Mouse (Mus musculus) intestine, postnatal 0 days (tissue): ENCODE data around the gene Tmprss7. TPM values are rescaled to one million over a fixed set of nuclear protein-coding genes. Genes with fewer than 3 reads are reported as not detected.
A peak's percentile ranks its signal among the peaks of the same experiment; 100 is the strongest.

ENCODE experiments used
- ATAC-seq: fragments of 200-750 bp; cut with Nextera tagmentation; 2 replicates; pipeline ENCODE4 v1.8.0; 2017; ENCODE audit warnings: mild to moderate bottlenecking, moderate TSS enrichment, moderate library complexity
- H3K27ac ChIP-seq: fragments of 300-500 bp; sonication (generic); 2 replicates; pipeline ENCODE4 v1.5.1; 2014; ENCODE audit warnings: mild to moderate bottlenecking, low read depth, low read length, moderate library complexity
- H3K27me3 ChIP-seq: fragments of 300-500 bp; sonication (generic); replicated peaks from 2 replicates; pipeline ENCODE4 v1.6.1; 2014; ENCODE audit warnings: low read length, mixed read lengths; ENCODE audit not compliant: control insufficient read depth, insufficient read depth
- H3K36me3 ChIP-seq: fragments of 300-500 bp; sonication (generic); 2 replicates; pipeline ENCODE4 v1.6.1; 2014; ENCODE audit warnings: mild to moderate bottlenecking, moderate library complexity; ENCODE audit not compliant: control insufficient read depth, insufficient read depth
- H3K4me1 ChIP-seq: fragments of 300-500 bp; sonication (generic); replicated peaks from 2 replicates; pipeline ENCODE4 v1.6.1; 2014; ENCODE audit warnings: antibody characterized with exemption, low read length, mixed read lengths; ENCODE audit not compliant: control insufficient read depth, insufficient read depth
- H3K4me2 ChIP-seq: fragments of 300-500 bp; sonication (generic); replicated peaks from 2 replicates; pipeline ENCODE4 v1.6.1; 2014; ENCODE audit warnings: low read depth, mild to moderate bottlenecking, moderate library complexity
- H3K4me3 ChIP-seq: fragments of 300-500 bp; sonication (generic); 2 replicates; pipeline ENCODE4 v1.5.1; 2014; ENCODE audit warnings: low read depth, low read length
- H3K9ac ChIP-seq: fragments of 300-500 bp; sonication (generic); 2 replicates; pipeline ENCODE4 v1.6.1; 2014; ENCODE audit warnings: mild to moderate bottlenecking, low read depth, low read length
- H3K9me3 ChIP-seq: fragments of 300-500 bp; sonication (generic); 2 replicates; pipeline ENCODE4 v1.6.1; 2016; ENCODE audit warnings: mixed run types; ENCODE audit not compliant: control insufficient read depth
- CTCF ChIP-seq: sonication (generic); IDR thresholded peaks from 2 replicates; pipeline ENCODE4 v1.5.1; 2016; ENCODE audit warnings: low read depth, mild to moderate bottlenecking, control low read depth, antibody characterized with exemption, moderate library complexity
- WGBS: fragments of 180-500 bp; shearing (Covaris S2); extraction: QIAGEN DNeasy Blood & Tissue Kit; methylation state at CpG from one replicate; pipeline ENCODE4 v1.1.7; 2014; 5-methylcytosine and 5-hydroxymethylcytosine counted together
- polyA plus RNA-seq: library from polyadenylated mRNA; unstranded; fragments of >200 nt; fragmentation: Nextera tagmentation; extraction: Ambion mirVana; gene quantifications from 2 replicates; pipeline ENCODE4 v1.2.1, GENCODE M21; 2015

The Tmprss7 gene
- polyA plus RNA-seq, 1 experiment from 2014 or later = 0.21 TPM

- Histone ChIP-seq H3K4me3 (peak within 1 kb of the TSS; percentile 44), H3K9ac (peak within 1 kb of the TSS; percentile 26; the same call in 1 of the 2 replicates), H3K4me2 (peak within 1 kb of the TSS; percentile 82), H3K36me3 (no peaks in the 10 kb centered on the region), H3K9me3 (no peaks in the 10 kb centered on the region), H3K27ac (no peak within 1 kb of the TSS), H3K27me3 (no peaks in the 10 kb centered on the region), H3K4me1 (no peaks in the 10 kb centered on the region)
- ATAC-seq = peak; percentile 28; the same call in 1 of the 2 replicates
- WGBS = 3% methylated on average over 30 of the region's 30 CpGs
- no peak for TF ChIP-seq CTCF
These were observed 30.7 kb upstream of the Tmprss7 start, which contains the start of gene Tagln3 for GRCm38 (mm10) chr16:45724061-45724741. Tagln3 (minus strand) TSS chr16:45724608.

GRCm38 (mm10) chr16:45723172-45723901 is 29.9 kb upstream of the Tmprss7 start:
- Histone ChIP-seq H3K36me3 (no peaks in the 10 kb centered on the region), H3K27ac (no peak overlapping the region), H3K9ac (no peak overlapping the region)

GRCm38 (mm10) chr16:45722460-45722951 is 29.0 kb upstream of the Tmprss7 start:
- no peaks in the 10 kb centered on the region for H3K27me3 ChIP-seq
- 80% methylated on average over 3 of the region's 3 CpGs for WGBS
- H3K9me3 ChIP-seq = no peaks in the 10 kb centered on the region
- H3K27ac ChIP-seq = no peak overlapping the region
- no peak overlapping the region for H3K4me2 ChIP-seq
- no peaks in the 10 kb centered on the region for H3K4me1 ChIP-seq
- H3K36me3 ChIP-seq = no peaks in the 10 kb centered on the region
- no peak for TF ChIP-seq CTCF
- H3K9ac ChIP-seq = no peak overlapping the region
- no peak overlapping the region for H3K4me3 ChIP-seq
- ATAC-seq = no peak

More at GRCm38 (mm10) chr16:45723172-45723901, 29.9 kb upstream of the Tmprss7 start:
- WGBS = 72% methylated on average over 6 of the region's 6 CpGs
- Histone ChIP-seq H3K4me2 (peak overlapping the region; percentile 82; the same call in 1 of the 2 replicates), H3K4me3 (peak overlapping the region; percentile 44; the same call in 1 of the 2 replicates), H3K9me3 (no peaks in the 10 kb centered on the region), H3K27me3 (no peaks in the 10 kb centered on the region), H3K4me1 (no peaks in the 10 kb centered on the region)
- no peak for ATAC-seq
- TF ChIP-seq CTCF = no peak

- Histone ChIP-seq H3K9me3 (no peaks in the 10 kb centered on the region), H3K9ac (no peak overlapping the region), H3K4me3 (no peak overlapping the region), H3K27ac (no peak overlapping the region), H3K4me2 (no peak overlapping the region), H3K4me1 (no peaks in the 10 kb centered on the region), H3K36me3 (no peaks in the 10 kb centered on the region; the same call in 1 of the 2 replicates), H3K27me3 (no peaks in the 10 kb centered on the region)
- 80% methylated on average over 10 of the region's 10 CpGs for WGBS
- no peak for ATAC-seq
- no peak for TF ChIP-seq CTCF
These were observed 26.7 kb upstream of the Tmprss7 start for GRCm38 (mm10) chr16:45720022-45720630.

- no peak for ATAC-seq
- Histone ChIP-seq H3K4me2 (no peak overlapping the region), H3K4me3 (no peak overlapping the region), H3K4me1 (no peaks in the 10 kb centered on the region), H3K27me3 (no peaks in the 10 kb centered on the region), H3K9me3 (no peaks in the 10 kb centered on the region), H3K9ac (no peak overlapping the region), H3K36me3 (no peaks in the 10 kb centered on the region; the same call in 1 of the 2 replicates), H3K27ac (no peak overlapping the region)
- WGBS = 86% methylated on average over 4 of the region's 4 CpGs
- TF ChIP-seq CTCF = no peak
These were observed 24.8 kb upstream of the Tmprss7 start for GRCm38 (mm10) chr16:45718296-45718695.
